Mouse (Mus musculus) splenic B cell, adult 2 months (primary cell): ENCODE measurements around the gene Rbm4.
"Not testable (repeated sequence)": the region's sequence is repeated elsewhere in the genome, so short reads cannot be mapped to it uniquely, and the experiment has no call there.

Experiments
- DNase-seq: peaks from one replicate; pipeline ENCODE4 v3.0.0-alpha.2; 2011; ENCODE audit warnings: low read depth, low spot score
- H3K27me3 ChIP-seq: 2 replicates; pipeline ENCODE4 v1.6.1; 2012; ENCODE audit warnings: mild to moderate bottlenecking, low read length, moderate library complexity, mixed read lengths; ENCODE audit not compliant: control insufficient read depth, poor library complexity, insufficient read depth, severe bottlenecking
- H3K36me3 ChIP-seq: 2 replicates; pipeline ENCODE4 v1.6.1; 2012; ENCODE audit warnings: mild to moderate bottlenecking, low read length, moderate library complexity, mixed read lengths; ENCODE audit not compliant: control insufficient read depth, poor library complexity, insufficient read depth, severe bottlenecking

Gene Rbm4

DNA sequence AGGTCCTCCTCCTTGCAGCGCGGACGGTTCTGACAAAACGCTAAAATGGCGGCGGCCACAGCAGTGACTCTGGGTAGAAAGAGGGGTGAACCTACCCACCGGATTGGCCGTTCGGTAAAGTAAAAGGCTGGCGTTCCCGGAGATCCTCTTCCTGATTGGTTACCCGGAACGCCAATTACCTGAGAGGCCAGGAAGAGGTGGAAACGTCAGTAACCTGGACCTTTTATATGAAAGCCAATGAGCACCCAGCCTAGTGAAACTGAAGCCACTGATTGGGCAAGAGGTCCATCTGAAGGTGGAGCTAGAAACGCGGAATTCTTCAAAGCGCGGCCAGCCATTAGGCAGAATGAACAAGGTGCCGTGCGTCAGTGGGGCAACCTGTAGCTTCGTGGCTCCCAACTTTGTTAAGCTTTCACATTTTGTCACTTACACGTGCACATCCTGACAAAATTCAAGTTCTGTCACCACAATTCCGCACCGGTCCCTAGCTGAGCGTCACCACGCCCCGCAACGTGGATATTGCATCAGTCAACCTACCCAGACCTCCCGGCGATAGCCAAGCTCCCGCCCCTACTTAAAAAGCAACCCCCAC, at the start of gene Rbm4:
Gene Rbm4, minus strand, starts transcription at position 71 of the 592 bp plus-strand sequence.
- DNase-seq: peak; percentile 99
- Histone ChIP-seq H3K36me3 (peaks cover 8% of the 10 kb centered on the region), H3K27me3 (no peaks in the 10 kb centered on the region)

DNA sequence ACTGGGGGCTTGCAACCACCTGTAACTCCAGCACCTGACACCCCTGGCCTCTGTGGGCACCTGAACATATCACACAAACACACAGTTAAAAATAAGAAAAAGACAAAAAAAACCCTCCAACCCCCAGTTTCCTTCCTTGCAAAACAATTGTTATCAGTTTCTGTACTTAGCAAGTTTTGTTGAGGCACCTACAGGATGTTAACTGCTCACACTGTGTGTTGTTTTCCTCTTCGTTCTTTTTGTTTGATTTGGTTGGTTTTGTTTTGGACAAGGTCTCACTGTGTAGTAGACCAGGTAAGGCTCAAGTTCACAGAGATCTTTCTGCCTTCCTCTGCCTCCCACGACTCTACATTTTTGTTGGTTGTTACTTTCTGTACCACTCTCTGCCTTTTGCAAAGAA, 48.9 kb upstream of the Rbm4 start:
- no peak for DNase-seq
- H3K36me3 ChIP-seq: no peaks in the 10 kb centered on the region
- H3K27me3 ChIP-seq: no peaks in the 10 kb centered on the region

DNA sequence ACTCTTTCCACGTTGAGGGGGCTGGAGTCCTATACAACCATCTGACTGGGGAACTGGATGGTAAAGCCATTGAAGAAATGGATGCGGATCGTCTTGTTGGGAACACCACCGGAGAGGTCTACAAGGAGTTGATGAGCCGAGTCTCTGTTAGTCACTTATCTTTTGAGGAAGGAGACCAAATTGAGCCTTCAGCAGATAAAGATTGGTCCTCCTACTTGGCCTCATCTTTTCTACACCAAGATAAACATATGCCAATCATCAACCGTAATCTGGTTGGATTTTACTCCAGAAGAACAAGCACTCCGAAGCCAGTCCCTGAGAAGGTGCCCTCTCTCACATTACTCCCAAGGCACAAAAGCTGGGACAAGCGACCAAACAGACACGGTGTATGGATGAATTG, 47.1 kb upstream of the Rbm4 start:
- no peak for DNase-seq
- no peaks in the 10 kb centered on the region for H3K36me3 ChIP-seq
- H3K27me3 ChIP-seq: no peaks in the 10 kb centered on the region

DNA sequence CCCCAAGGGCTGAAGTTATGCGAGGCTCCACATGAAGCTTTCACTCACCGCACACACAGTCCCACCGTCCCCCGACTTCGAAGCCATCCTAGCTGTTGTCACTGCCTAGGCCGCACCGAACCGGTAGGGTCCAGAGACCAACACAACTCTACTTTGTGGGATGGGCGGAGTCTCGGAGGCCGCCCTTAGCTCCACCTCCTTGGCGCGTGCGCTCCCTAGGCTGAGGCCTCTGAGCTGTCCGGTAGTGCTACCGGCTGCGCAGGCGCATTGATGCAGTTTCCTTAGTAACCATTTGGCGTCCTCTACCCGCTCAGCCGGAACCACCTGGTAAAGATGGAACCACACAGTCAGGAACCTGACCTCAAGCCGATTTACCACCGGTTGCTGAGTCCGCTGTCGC, 45.4 kb upstream of the Rbm4 start, which contains the start of the genes Ccs and Ccdc87:
Gene Ccs, minus strand, starts transcription at position 184 of the 400 bp plus-strand sequence.
Gene Ccdc87, plus strand, starts transcription at position 218 of the 400 bp plus-strand sequence.
- Histone ChIP-seq H3K27me3 (no peaks in the 10 kb centered on the region), H3K36me3 (no peaks in the 10 kb centered on the region)
- DNase-seq: peak; percentile 95

DNA sequence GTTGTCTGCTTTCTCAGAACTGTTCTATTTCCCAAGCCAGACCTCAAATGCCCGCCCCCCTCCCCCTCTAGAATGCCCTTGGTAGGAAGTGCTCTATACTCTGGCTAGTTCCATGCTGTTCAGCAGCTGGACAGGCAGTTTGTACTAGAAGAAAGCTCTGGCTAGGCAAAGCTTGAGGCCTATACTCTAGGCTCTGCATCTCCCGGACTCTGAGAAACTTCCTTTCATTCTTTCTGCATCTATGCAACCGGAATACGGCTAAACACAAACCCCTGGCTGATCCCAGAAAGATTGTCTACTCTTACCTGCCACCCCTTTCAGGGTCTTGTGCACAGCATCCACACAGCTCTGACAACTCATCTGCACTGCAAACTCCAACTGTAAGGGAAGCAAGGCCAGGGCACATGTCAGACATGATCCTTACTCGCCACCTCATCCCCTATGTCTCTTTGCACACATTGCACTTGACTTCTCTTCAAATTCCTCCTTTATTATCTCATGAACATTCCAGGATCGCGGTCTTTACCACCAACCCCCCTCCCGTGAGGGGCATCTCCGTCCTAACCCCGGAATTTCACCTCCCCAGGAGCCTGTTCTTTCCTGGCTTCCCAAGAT, 44.9 kb upstream of the Rbm4 start:
- Histone ChIP-seq H3K36me3 (no peaks in the 10 kb centered on the region), H3K27me3 (no peaks in the 10 kb centered on the region)
- no peak for DNase-seq

DNA sequence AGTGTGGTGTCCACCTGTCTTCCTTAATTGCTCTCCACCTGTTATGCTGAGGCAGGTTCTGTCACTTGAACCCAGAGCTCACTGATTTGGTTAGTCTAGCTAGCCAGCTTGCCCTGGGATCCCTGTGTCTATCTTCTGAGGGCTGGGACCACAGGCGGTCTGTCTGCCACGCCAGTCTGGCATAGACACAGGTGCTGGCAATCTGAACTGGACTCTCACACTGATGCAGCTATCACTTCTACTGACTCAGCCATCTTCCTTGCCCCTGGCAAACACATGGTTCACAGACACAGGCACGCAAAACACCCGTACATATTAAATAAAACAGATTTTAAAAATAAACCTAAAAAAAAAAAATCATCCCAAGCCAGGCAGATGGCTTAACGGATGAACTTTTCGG, 43.3 kb upstream of the Rbm4 start:
- DNase-seq: no peak
- H3K36me3 ChIP-seq: no peaks in the 10 kb centered on the region
- H3K27me3 ChIP-seq: no peaks in the 10 kb centered on the region

DNA sequence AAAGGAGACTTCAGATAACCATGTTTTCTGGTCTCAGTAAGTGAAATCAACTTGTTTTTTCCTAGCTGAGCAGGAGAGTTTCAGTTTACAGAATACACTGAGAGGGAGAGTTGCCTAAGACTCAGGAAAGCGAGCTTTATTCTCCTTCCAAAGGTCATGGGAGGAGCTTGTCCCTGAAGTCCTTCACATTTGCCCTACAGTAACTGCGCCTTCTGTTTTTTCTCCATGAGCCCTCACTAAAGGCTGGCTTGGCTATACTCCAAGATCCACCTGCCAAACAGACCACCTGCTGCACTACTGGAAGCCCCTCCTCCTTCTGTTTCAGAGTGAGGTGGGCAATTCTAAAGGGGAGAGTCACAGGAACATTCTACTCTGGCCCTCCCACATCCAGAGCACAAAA, 42.4 kb upstream of the Rbm4 start:
- Histone ChIP-seq H3K36me3 (no peaks in the 10 kb centered on the region), H3K27me3 (no peaks in the 10 kb centered on the region)
- no peak for DNase-seq

DNA sequence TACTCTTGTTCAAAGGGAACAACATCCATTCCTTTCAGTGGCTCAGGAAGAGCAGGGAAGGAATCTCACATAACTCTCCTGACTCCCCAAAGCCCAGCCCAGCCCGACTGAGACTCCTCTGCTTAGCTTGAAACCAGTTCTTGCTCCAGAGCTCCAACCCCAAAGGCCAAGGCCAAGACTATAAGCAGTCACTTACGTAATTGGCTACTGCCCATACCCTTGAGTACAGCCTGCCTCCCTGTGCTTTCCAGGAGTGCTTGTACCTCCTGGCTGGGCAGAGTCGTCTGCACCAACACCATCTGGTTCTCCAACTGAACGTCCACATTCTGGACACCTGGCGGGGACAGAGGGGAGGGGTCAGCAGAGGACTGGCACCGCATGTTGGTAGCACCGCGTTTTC, 40.3 kb upstream of the Rbm4 start:
- Histone ChIP-seq H3K36me3 (0 out of 2 replicates have a peak, but pooled peaks cover 2% of the 10 kb centered on the region), H3K27me3 (no peaks in the 10 kb centered on the region)
- no peak for DNase-seq

DNA sequence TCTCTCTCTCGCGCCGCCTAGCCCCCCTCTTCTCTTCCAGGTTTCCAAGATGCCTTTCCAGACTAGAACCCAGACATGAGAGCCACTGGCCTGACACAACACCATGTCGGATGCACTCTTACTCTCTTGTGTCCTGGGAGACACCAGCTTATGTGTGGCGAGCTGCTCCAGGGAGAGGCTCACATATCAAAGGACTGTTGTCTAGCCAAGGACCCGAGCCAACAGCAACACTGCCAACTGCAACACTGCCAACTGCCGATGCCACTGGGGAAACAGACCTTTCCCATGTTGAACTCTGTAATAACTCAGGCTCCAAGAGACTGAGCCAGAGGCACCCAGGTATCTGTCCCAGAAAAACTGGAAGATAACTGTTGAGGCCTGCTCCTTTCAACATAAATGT, 35.5 kb upstream of the Rbm4 start:
- Histone ChIP-seq H3K36me3 (peaks cover 3% of the 10 kb centered on the region; the same call in 1 of the 2 replicates), H3K27me3 (no peaks in the 10 kb centered on the region)
- DNase-seq: no peak

DNA sequence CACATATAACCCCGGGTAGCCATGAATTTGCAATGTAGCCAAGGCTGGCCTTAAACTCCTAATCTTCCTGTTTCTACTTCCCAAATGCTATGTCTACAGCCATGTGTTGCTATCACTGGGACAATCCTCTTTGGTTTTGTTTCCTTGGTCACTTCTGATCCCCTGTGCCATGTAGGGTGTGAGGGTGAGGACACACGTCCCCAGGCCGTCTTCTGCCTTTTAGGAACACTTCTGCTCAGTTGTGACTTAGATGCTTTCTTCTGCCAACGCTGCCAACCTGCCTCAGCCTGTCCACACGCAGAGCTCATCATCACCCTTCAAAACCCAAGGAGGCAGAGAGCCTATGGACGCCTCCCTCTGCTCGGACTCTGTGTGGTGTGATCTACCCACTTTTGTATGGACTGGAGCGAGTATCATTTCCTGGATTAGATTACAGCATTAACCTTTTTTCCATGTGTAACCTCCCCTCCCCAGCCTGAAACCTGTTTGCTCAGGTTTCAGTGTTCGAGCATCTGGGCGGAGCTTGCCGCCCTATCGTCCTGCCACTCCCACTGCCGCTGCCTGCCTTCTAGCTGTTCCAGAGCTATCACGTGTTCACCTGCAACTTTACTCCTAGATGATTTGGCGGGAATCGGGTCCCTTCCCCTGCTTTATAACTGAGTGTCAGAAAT, 34.9 kb upstream of the Rbm4 start:
- no peaks in the 10 kb centered on the region for H3K27me3 ChIP-seq
- H3K36me3 ChIP-seq: peaks cover 3% of the 10 kb centered on the region; the same call in 1 of the 2 replicates
- no peak for DNase-seq

DNA sequence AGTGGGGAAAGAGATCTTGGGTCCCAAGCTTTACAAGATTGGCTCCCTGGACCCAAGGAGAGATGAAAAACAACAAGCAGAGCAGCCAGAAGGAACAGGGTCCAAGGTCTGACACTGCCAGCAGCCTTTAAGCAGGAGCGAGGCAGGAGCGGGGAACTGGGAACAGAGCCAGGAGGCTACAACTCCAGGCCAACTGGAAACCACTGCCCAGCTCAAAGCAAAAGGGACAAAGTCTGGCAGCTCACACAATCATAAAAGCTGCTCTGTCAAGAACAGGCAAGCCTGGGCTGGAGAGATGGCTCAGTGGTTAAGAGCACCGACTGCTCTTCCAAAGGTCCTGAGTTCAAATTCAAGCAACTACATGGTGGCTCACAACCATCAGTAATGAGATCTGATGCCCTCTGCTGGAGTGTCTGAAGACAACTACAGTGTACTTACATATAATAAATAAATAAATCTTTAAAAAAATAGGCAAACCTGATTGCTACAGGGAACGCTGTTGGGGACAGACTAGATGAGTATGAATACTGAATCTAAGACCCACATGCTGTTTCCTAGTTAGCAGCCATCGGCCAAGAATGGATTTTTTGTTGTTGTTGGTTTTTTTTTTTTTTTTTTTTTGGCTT, 27.1 kb upstream of the Rbm4 start:
- peak; percentile 11 for DNase-seq
- no peaks in the 10 kb centered on the region for H3K27me3 ChIP-seq
- peaks cover 1% of the 10 kb centered on the region; the same call in 1 of the 2 replicates for H3K36me3 ChIP-seq

DNA sequence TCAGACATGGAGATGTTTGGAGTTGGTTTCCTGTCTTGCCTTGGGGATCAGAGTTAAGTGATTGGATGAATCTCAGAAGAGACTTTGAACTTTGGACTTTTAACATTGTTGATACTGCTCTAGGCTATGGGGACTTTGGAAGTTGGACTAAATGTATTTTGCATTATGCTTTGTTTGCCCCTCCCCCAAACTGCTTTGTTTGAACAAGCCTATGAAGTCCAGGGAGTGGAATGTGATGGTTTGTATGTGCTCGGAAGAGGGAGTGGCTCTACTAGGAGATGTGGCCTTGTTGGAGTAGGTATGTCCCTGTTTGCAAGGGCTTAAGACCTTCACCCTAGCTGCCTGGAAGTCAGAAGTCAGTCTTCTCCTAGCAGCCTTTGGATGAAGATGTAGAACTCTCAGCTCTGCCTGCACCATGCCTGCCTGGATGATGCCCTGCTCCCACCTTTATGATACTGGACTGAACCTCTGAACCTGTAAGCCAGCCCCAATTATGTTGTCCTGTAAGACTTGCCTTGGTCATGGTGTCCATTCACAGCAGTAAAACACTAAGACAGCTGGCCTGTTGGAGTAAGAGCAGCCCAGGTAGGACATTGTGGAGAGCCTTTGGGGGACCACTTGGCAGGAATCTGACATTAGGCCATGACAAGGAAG, 23.6 kb upstream of the Rbm4 start:
- H3K36me3 ChIP-seq: no peaks in the 10 kb centered on the region
- DNase-seq: no peak
- H3K27me3 ChIP-seq: no peaks in the 10 kb centered on the region

DNA sequence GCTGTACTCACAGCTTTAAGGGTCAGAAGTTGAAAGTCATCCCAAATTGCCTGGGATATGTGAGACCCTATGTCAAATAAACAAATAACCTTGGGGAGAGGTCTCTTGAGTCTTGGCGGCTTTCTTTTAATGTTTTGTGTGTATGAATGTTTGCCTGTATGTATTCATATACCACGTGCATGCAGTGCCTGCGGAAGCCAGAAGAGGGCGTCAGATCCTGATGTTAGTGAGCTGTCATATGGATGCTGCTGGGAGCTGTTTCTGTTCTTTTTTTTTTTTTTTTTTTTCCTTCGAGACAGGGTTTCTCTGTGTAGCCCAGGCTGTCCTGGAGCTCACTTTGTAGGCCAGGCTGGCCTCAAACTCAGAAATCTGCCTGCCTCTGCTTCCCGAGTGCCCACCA, 19.3 kb upstream of the Rbm4 start:
- DNase-seq: peak; percentile 42
- no peaks in the 10 kb centered on the region for H3K27me3 ChIP-seq
- no peaks in the 10 kb centered on the region for H3K36me3 ChIP-seq

DNA sequence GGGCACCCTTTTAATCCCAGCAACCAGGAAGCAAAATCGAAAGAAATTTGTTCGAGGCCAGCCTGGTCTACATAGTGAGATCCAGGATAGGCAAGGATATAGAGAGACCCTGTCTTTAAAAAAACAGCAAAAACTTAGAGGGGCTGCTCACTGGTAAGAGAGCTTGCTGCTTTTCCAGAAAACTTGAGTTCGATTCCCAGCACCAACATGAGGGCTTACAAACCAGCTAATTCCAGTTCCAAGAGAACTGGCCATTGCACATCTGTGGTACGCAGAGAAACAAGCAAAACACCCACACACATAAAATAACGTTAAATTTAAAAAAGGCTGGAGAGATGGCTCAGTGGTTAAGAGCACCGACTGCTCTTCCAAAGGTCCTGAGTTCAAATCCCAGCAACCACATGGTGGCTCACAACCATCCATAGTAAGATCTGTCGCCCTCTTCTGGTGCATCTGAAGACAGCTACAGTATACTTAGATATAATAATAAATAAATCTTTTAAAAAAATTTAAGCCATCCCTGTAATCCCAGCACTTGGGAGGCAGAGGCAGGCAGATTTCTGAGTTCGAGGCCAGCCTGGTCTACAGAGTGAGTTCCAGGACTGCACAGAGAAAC, 18.7 kb upstream of the Rbm4 start:
- not testable (repeated sequence) for H3K27me3 ChIP-seq
- DNase-seq: peak; percentile 44

More for the DNA sequence above, 18.7 kb upstream of the Rbm4 start:
- not testable (repeated sequence) for H3K36me3 ChIP-seq
